Mouse (Mus musculus) bone marrow macrophage, adult 2 months (primary cell): Measurements from ENCODE around the gene Ror1.

Experiments
- CTCF ChIP-seq: IDR thresholded peaks from 2 replicates; pipeline ENCODE4 v1.5.1; 2012; ENCODE audit warnings: low read depth, mild to moderate bottlenecking, low read length, moderate library complexity
- POLR2A ChIP-seq: IDR thresholded peaks from 2 replicates; pipeline ENCODE4 v1.6.1; 2012; ENCODE audit warnings: mild to moderate bottlenecking, low read depth, low read length, borderline replicate concordance

DNA sequence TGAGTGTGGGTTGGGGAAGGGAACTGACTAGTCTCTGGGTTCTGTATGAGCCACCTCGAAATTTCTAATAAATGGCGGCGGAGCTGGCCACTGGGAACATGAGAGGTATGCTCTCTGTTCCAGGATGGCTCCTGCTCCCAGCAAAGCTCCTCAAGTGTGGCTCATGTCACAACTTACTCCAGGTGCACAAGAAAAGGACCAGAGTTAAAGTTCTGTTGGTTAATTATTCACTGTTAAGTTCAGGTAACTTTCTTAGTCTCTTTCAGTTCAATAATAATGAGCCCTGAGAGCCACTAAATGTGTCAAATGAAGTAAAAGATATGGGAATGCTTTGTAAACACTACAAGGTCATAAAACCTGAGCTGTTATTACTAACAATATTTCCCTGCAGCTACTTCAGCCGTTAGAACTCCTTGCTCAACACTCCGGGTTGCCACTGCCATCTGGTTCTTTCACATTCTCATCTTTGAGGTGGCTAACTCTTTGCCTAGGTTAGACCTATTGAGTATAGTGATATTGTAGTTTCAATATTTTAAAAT, 100.7 kb downstream of the Ror1 start:
- TF ChIP-seq CTCF: no peak
- no peak for TF ChIP-seq POLR2A
